Mouse (Mus musculus): ENCODE measurements around the gene Nhsl1. TPM values are rescaled to one million over a fixed set of nuclear protein-coding genes. Genes with fewer than 3 reads are reported as not detected.

Nhsl1 gene
- polyA plus RNA-seq, 1 experiment from 2014 or later: 0.78 TPM

- no peaks in the 10 kb centered on the region for H3K27me3 ChIP-seq (ENCODE audit: control insufficient read depth, insufficient read depth, low read depth, low read length)
- no peak for ATAC-seq (ENCODE audit: low read depth)
- no peaks in the 10 kb centered on the region for H3K4me1 ChIP-seq (ENCODE audit: control insufficient read depth, low read depth, low read length)
- H3K4me3 ChIP-seq (ENCODE audit: low read depth, low read length): no peak overlapping the region
- no peak overlapping the region for H3K4me2 ChIP-seq (ENCODE audit: low read depth, low read length)
- H3K36me3 ChIP-seq (ENCODE audit: control insufficient read depth, insufficient read depth): peaks cover 3% of the 10 kb centered on the region; the same call in 1 of the 2 replicates
- no peak overlapping the region for H3K9ac ChIP-seq (ENCODE audit: low read depth, low read length)
- no peak overlapping the region for H3K27ac ChIP-seq (ENCODE audit: low read length)
- H3K9me3 ChIP-seq (replicated peaks; ENCODE audit: control insufficient read depth, low read length): no peaks in the 10 kb centered on the region
- WGBS (ENCODE audit: insufficient replicate concordance): 51% methylated on average over 5 of the region's 5 CpGs
These were observed 209.7 kb downstream of the Nhsl1 start for GRCm38 (mm10) chr10:18528475-18528874.

- Histone ChIP-seq H3K27me3 (ENCODE audit: control insufficient read depth, insufficient read depth, low read depth, low read length) (no peaks in the 10 kb centered on the region), H3K9ac (ENCODE audit: low read depth, low read length) (no peak overlapping the region), H3K36me3 (ENCODE audit: control insufficient read depth, insufficient read depth) (peaks cover 3% of the 10 kb centered on the region; the same call in 1 of the 2 replicates), H3K4me1 (ENCODE audit: control insufficient read depth, low read depth, low read length) (no peaks in the 10 kb centered on the region), H3K9me3 (replicated peaks; ENCODE audit: control insufficient read depth, low read length) (no peaks in the 10 kb centered on the region), H3K4me3 (ENCODE audit: low read depth, low read length) (no peak overlapping the region), H3K27ac (ENCODE audit: low read length) (no peak overlapping the region), H3K4me2 (ENCODE audit: low read depth, low read length) (no peak overlapping the region)
- WGBS (ENCODE audit: insufficient replicate concordance): 43% methylated on average over 4 of the region's 4 CpGs
- ATAC-seq (ENCODE audit: low read depth): no peak
These were observed 210.4 kb downstream of the Nhsl1 start for GRCm38 (mm10) chr10:18529177-18529576.

- 79% methylated on average over 4 of the region's 4 CpGs for WGBS (ENCODE audit: insufficient replicate concordance)
These were observed 211.4 kb downstream of the Nhsl1 start for GRCm38 (mm10) chr10:18530161-18530560.

DNA sequence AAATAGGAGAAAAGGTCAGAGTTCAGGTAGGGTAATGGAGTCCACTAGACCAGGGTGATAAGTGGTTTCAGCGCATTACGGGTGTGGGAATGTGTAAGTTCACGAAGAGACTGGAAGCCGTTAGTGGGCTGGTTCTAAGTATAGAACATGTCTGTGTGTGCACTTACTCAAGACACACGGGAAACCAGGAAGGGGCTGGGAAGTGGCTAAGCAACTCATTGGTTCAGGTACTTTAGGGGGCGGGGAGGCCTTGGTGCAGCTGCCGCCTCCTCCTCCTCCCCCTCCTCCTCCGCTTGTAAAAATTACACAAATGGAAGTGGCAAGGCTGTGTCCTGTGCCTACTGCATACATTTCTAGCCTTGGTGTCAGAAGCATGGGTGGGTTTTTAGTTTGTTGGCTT, 213.5 kb downstream of the Nhsl1 start:
- no peak overlapping the region for H3K27ac ChIP-seq (ENCODE audit: low read length)
- H3K9ac ChIP-seq (ENCODE audit: low read depth, low read length): no peak overlapping the region
- H3K4me1 ChIP-seq (ENCODE audit: control insufficient read depth, low read depth, low read length): no peaks in the 10 kb centered on the region
- H3K36me3 ChIP-seq (ENCODE audit: control insufficient read depth, insufficient read depth): peaks cover 3% of the 10 kb centered on the region; the same call in 1 of the 2 replicates
- no peak overlapping the region for H3K4me3 ChIP-seq (ENCODE audit: low read depth, low read length)
- no peaks in the 10 kb centered on the region for H3K27me3 ChIP-seq (ENCODE audit: control insufficient read depth, insufficient read depth, low read depth, low read length)
- no peak for ATAC-seq (ENCODE audit: low read depth)
- H3K4me2 ChIP-seq (ENCODE audit: low read depth, low read length): no peak overlapping the region
- 54% methylated on average over 8 of the region's 8 CpGs for WGBS (ENCODE audit: insufficient replicate concordance)
- no peaks in the 10 kb centered on the region for H3K9me3 ChIP-seq (replicated peaks; ENCODE audit: control insufficient read depth, low read length)

More at GRCm38 (mm10) chr10:18530161-18530560, 211.4 kb downstream of the Nhsl1 start:
- Histone ChIP-seq H3K27me3 (ENCODE audit: control insufficient read depth, insufficient read depth, low read depth, low read length) (no peaks in the 10 kb centered on the region), H3K27ac (ENCODE audit: low read length) (no peak overlapping the region), H3K9me3 (replicated peaks; ENCODE audit: control insufficient read depth, low read length) (no peaks in the 10 kb centered on the region), H3K4me3 (ENCODE audit: low read depth, low read length) (no peak overlapping the region), H3K36me3 (ENCODE audit: control insufficient read depth, insufficient read depth) (peaks cover 3% of the 10 kb centered on the region; the same call in 1 of the 2 replicates), H3K9ac (ENCODE audit: low read depth, low read length) (no peak overlapping the region), H3K4me2 (ENCODE audit: low read depth, low read length) (no peak overlapping the region), H3K4me1 (ENCODE audit: control insufficient read depth, low read depth, low read length) (no peaks in the 10 kb centered on the region)
- no peak for ATAC-seq (ENCODE audit: low read depth)

GRCm38 (mm10) chr10:18536889-18537288, 218.1 kb downstream of the Nhsl1 start:
- H3K9me3 ChIP-seq (replicated peaks; ENCODE audit: control insufficient read depth, low read length): no peaks in the 10 kb centered on the region
- no peak for ATAC-seq (ENCODE audit: low read depth)
- H3K36me3 ChIP-seq (ENCODE audit: control insufficient read depth, insufficient read depth): peaks cover under 1% of the 10 kb centered on the region; the same call in 1 of the 2 replicates
- no peaks in the 10 kb centered on the region for H3K27me3 ChIP-seq (ENCODE audit: control insufficient read depth, insufficient read depth, low read depth, low read length)
- no peak overlapping the region for H3K27ac ChIP-seq (ENCODE audit: low read length)
- WGBS (ENCODE audit: insufficient replicate concordance): 66% methylated on average over 2 of the region's 2 CpGs
- H3K4me3 ChIP-seq (ENCODE audit: low read depth, low read length): no peak overlapping the region
- H3K4me1 ChIP-seq (ENCODE audit: control insufficient read depth, low read depth, low read length): no peaks in the 10 kb centered on the region
- no peak overlapping the region for H3K4me2 ChIP-seq (ENCODE audit: low read depth, low read length)
- no peak overlapping the region for H3K9ac ChIP-seq (ENCODE audit: low read depth, low read length)

DNA sequence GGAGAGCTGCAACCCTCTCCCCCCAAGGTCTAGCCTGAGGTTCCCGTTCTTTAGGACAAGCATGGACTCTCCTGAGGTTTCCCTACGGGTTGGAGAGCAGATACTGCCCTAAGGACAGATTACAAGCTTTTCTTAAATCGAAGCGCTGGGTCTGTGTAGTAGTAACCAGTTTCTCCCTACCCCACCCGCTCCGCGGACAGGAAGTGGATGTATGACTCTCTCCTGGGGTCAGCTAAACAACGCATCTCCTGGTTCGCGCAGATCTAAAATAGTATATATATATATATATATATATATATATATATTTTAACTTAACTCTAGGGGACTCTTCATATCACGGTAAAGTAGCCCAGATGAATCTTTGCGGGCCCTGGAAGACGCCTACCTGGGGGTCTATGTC, 226.5 kb downstream of the Nhsl1 start:
- H3K27me3 ChIP-seq (ENCODE audit: control insufficient read depth, insufficient read depth, low read depth, low read length): no peaks in the 10 kb centered on the region
- H3K4me1 ChIP-seq (ENCODE audit: control insufficient read depth, low read depth, low read length): no peaks in the 10 kb centered on the region
- peak overlapping the region; percentile 51 for H3K4me3 ChIP-seq (ENCODE audit: low read depth, low read length)
- H3K4me2 ChIP-seq (ENCODE audit: low read depth, low read length): peak overlapping the region; percentile 65
- WGBS (ENCODE audit: insufficient replicate concordance): 7% methylated on average over 13 of the region's 13 CpGs
- ATAC-seq (ENCODE audit: low read depth): no peak
- no peaks in the 10 kb centered on the region for H3K9me3 ChIP-seq (replicated peaks; ENCODE audit: control insufficient read depth, low read length)
- no peaks in the 10 kb centered on the region for H3K36me3 ChIP-seq (ENCODE audit: control insufficient read depth, insufficient read depth)
- peak overlapping the region; percentile 34 for H3K9ac ChIP-seq (ENCODE audit: low read depth, low read length)
- H3K27ac ChIP-seq (ENCODE audit: low read length): no peak overlapping the region

DNA sequence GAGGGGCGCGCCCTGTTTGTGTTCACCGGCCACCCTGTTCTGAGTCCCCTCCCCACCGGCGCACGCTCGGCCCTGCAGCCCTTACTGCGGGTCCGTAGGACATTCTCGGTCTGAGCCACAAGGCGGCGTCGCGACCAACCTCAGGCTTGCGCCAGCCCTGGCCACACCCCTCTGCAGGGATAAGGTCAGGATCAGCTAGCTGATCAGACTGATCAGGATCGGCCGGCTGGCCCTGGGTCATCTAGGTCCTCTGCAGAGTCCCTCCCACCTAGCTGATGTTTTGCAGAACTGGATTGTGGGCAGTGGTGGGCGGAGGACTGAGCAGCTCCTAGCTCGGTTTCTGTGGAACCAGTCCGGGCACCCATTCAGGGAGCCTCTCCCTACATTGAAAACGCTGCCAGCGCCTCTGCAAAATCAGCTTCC, 227.0 kb downstream of the Nhsl1 start, which contains the start of gene Hebp2:
Hebp2 (minus strand) TSS at position 264 of the 423 bp plus-strand sequence.
- Histone ChIP-seq H3K9me3 (replicated peaks; ENCODE audit: control insufficient read depth, low read length) (no peaks in the 10 kb centered on the region), H3K4me3 (ENCODE audit: low read depth, low read length) (peak within 1 kb of the TSS; percentile 51), H3K4me2 (ENCODE audit: low read depth, low read length) (peak within 1 kb of the TSS; percentile 65), H3K4me1 (ENCODE audit: control insufficient read depth, low read depth, low read length) (no peaks in the 10 kb centered on the region), H3K9ac (ENCODE audit: low read depth, low read length) (peak within 1 kb of the TSS; percentile 34), H3K27ac (ENCODE audit: low read length) (no peak within 1 kb of the TSS), H3K27me3 (ENCODE audit: control insufficient read depth, insufficient read depth, low read depth, low read length) (no peaks in the 10 kb centered on the region), H3K36me3 (ENCODE audit: control insufficient read depth, insufficient read depth) (no peaks in the 10 kb centered on the region)
- WGBS (ENCODE audit: insufficient replicate concordance): under 1% methylated on average over 22 of the region's 22 CpGs
- ATAC-seq (ENCODE audit: low read depth): peak; percentile 90

DNA sequence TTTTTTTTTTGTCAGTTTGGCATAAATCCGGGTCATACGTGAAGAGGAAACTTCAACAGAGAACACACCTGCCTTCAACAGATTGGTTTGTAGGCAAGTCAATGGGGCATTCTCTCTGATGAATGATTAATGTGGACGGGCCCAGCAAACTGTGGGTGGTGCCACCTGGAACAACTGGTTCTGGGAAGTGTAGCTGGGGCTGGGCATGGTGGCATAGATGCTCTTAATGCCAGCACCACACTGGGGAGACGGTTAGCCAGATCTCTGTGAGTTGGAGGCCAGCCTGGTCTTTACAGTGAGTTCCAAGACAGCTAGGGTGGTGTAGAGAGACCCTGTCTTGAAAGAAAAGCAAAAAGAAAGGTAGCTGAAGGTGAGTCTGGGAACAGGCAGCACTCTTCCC, 228.6 kb downstream of the Nhsl1 start:
- no peaks in the 10 kb centered on the region for H3K36me3 ChIP-seq (ENCODE audit: control insufficient read depth, insufficient read depth)
- H3K9me3 ChIP-seq (replicated peaks; ENCODE audit: control insufficient read depth, low read length): no peaks in the 10 kb centered on the region
- H3K4me1 ChIP-seq (ENCODE audit: control insufficient read depth, low read depth, low read length): no peaks in the 10 kb centered on the region
- no peak overlapping the region for H3K4me2 ChIP-seq (ENCODE audit: low read depth, low read length)
- no peak overlapping the region for H3K9ac ChIP-seq (ENCODE audit: low read depth, low read length)
- no peak overlapping the region for H3K4me3 ChIP-seq (ENCODE audit: low read depth, low read length)
- H3K27ac ChIP-seq (ENCODE audit: low read length): no peak overlapping the region
- WGBS (ENCODE audit: insufficient replicate concordance): 53% methylated on average over 4 of the region's 4 CpGs
- no peaks in the 10 kb centered on the region for H3K27me3 ChIP-seq (ENCODE audit: control insufficient read depth, insufficient read depth, low read depth, low read length)
- ATAC-seq (ENCODE audit: low read depth): no peak

- H3K27me3 ChIP-seq (ENCODE audit: control insufficient read depth, insufficient read depth, low read depth, low read length): no peaks in the 10 kb centered on the region
- 8% methylated on average over 35 of the region's 35 CpGs for WGBS (ENCODE audit: insufficient replicate concordance)
- H3K4me3 ChIP-seq (ENCODE audit: low read depth, low read length): peak overlapping the region; percentile 27; the same call in 1 of the 2 replicates
- no peaks in the 10 kb centered on the region for H3K36me3 ChIP-seq (ENCODE audit: control insufficient read depth, insufficient read depth)
- no peak overlapping the region for H3K27ac ChIP-seq (ENCODE audit: low read length)
- no peaks in the 10 kb centered on the region for H3K4me1 ChIP-seq (ENCODE audit: control insufficient read depth, low read depth, low read length)
- no peaks in the 10 kb centered on the region for H3K9me3 ChIP-seq (replicated peaks; ENCODE audit: control insufficient read depth, low read length)
- ATAC-seq (ENCODE audit: low read depth): no peak
- no peak overlapping the region for H3K9ac ChIP-seq (ENCODE audit: low read depth, low read length)
- peak overlapping the region; percentile 45 for H3K4me2 ChIP-seq (ENCODE audit: low read depth, low read length)
These were observed 230.8 kb downstream of the Nhsl1 start for GRCm38 (mm10) chr10:18549321-18550216.

All from liver, embryonic 16.5 days (tissue).